Mouse (Mus musculus) megakaryocyte, embryonic 14.5 days (primary cell): Measurements from ENCODE around the gene Crispld2.

ENCODE experiments used
- FLI1 ChIP-seq: IDR thresholded peaks from 2 replicates; pipeline ENCODE4 v1.6.1; 2012; ENCODE audit warnings: low read length, inconsistent platforms, mixed read lengths
- GATA1 ChIP-seq: IDR thresholded peaks from 3 replicates; pipeline ENCODE4 v1.6.1; 2012; ENCODE audit warnings: mixed read lengths, low read length, inconsistent platforms, borderline replicate concordance

DNA sequence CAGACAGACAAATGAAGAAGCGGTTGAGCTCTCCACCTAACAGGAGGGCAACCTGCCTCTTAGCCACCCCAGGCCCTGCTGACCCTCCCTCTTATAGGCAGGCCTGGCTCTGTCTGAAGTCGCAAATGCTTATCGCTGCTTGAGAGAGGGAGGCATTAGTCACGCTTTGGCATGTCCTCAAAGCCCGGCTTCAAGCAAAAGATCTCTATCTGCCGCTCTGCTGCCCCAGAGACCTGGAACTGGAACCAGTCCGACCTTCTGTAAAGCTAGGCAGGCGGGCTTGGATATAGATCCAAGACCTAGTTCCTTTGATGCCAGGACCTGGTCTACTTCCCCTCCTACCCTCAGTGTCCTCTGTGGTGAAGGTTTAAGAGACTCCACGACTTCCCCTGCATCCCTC, 80.0 kb downstream of the Crispld2 start:
- TF ChIP-seq GATA1: no peak
- no peak for TF ChIP-seq FLI1
